Mouse (Mus musculus): ENCODE measurements around the gene Brd4. TPM values are rescaled to one million over a fixed set of nuclear protein-coding genes. Genes with fewer than 3 reads are reported as not detected.

The Brd4 gene
- polyA plus RNA-seq, 1 experiment from 2014 or later, result 28.6 TPM

DNA sequence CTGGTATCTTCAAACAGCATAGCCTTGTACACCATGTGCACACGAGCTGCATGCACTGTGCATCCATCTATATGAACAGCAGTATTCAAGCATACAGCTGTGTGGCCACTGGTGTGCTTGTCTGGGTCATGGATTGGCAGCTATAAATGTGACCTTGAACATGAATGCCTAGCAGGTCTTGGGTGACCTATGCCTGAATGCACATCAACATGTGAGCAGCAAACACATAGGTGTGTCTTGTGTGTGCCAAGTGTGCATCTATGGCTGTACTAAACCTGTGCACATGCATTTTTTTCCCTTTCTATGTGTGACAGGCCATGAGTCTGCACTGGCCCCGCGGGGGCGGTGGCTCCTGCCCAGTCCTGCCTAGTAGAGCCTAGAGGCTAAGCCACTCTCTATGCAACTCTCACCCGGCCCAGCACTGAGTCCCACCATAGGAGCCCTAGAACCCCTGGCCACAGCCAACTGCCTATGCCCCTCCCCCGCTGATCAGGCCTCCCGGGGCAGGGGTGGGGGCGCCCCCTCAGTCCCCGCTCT is 119.2 kb downstream of the Brd4 start:
- Histone ChIP-seq H3K27ac (replicated peaks) (peak overlapping the region; percentile 78), H3K4me3 (ENCODE audit: low read depth, low read length) (peak overlapping the region; percentile 63), H3K36me3 (ENCODE audit: control insufficient read depth, insufficient read depth, low read length) (no peaks in the 10 kb centered on the region), H3K4me2 (replicated peaks; ENCODE audit: low read depth) (peak overlapping the region; percentile 95), H3K27me3 (ENCODE audit: control insufficient read depth, insufficient read depth, low read length) (no peaks in the 10 kb centered on the region), H3K9me3 (ENCODE audit: control insufficient read depth, low read length) (no peaks in the 10 kb centered on the region), H3K4me1 (replicated peaks; ENCODE audit: control insufficient read depth, insufficient read depth) (peaks cover 6% of the 10 kb centered on the region; the same call in 1 of the 2 replicates), H3K9ac (ENCODE audit: low read length) (peak overlapping the region; percentile 68)
- no peak for TF ChIP-seq EP300 (optimal IDR thresholded peaks at IDR 0.05)
- no peak for TF ChIP-seq CTCF (IDR thresholded peaks at IDR 0.05; ENCODE audit: low read depth)
- ATAC-seq (ENCODE audit: low FRiP score, low TSS enrichment) (peak; percentile 11; the same call in 1 of the 2 replicates), DNase-seq (ENCODE audit: low spot score) (peak; percentile 37)
- 9% methylated on average over 9 of the region's 9 CpGs for WGBS

DNA sequence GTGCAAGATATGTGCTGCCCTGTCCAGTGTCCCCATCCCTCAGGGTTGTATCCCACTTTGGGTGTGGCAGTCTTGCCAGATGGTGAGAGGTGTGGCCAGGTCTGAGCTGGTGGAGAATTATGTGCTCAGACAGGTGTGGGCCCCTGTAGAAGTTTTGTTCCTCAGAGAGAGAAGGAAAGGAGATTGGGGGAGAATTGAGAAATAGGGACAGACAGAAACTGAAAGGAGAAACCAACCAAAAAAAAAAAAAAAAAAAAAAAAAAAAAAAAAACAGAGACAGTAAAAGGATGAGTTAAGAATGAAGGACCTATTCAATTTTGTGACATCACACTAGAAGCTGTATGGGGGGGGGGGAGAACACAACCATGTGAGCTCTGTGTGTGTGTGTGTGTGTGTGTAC is 119.7 kb downstream of the Brd4 start:
- Histone ChIP-seq H3K36me3 (ENCODE audit: control insufficient read depth, insufficient read depth, low read length) (no peaks in the 10 kb centered on the region), H3K27me3 (ENCODE audit: control insufficient read depth, insufficient read depth, low read length) (no peaks in the 10 kb centered on the region), H3K4me2 (replicated peaks; ENCODE audit: low read depth) (no peak overlapping the region), H3K9ac (ENCODE audit: low read length) (no peak overlapping the region), H3K9me3 (ENCODE audit: control insufficient read depth, low read length) (no peaks in the 10 kb centered on the region), H3K4me1 (replicated peaks; ENCODE audit: control insufficient read depth, insufficient read depth) (peaks cover 6% of the 10 kb centered on the region; the same call in 1 of the 2 replicates), H3K4me3 (ENCODE audit: low read depth, low read length) (no peak overlapping the region), H3K27ac (replicated peaks) (peak overlapping the region; percentile 63)
- no peak for TF ChIP-seq EP300 (optimal IDR thresholded peaks at IDR 0.05)
- no peak for TF ChIP-seq CTCF (IDR thresholded peaks at IDR 0.05; ENCODE audit: low read depth)
- DNase-seq (ENCODE audit: low spot score), result no peak
- no peak for ATAC-seq (ENCODE audit: low FRiP score, low TSS enrichment)

DNA sequence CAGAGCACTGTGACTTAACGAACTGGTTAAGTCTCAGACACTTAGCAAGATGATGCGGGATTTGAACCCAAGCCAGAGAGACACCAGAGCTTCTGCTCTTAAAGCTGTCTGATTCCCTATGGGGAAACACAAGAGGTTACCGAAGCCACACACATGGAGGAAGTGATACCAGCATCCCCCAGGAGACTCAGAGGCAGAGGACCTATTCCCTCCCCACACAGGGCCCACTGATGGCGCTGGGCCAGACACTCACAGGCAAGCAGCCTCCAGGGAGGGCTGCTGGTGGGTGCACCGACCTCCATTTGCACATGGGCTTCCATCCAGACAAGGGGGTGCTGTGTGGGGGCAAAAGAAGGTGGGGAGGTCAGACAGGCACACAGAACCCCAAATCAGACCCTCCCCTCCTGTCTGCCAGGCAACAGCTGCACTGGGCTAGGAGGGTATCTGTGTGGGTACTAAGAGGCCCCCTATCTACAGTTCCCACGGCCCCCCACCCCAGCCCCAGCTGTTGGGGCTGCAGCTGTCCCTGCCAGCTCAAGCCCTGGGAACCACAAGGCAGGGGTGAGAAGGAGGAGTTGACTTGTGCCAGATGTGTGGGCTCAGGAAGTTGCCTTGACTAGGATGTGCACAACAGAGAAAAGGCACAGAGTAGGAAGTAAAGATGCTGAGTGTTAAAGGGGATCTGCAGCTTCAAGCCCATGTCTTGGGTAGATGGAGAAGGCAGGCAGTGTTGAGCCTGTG is 120.4 kb downstream of the Brd4 start:
- TF ChIP-seq CTCF (IDR thresholded peaks at IDR 0.05; ENCODE audit: low read depth) (no peak), EP300 (optimal IDR thresholded peaks at IDR 0.05) (no peak)
- DNase-seq (ENCODE audit: low spot score) (no peak), ATAC-seq (ENCODE audit: low FRiP score, low TSS enrichment) (no peak)
- Histone ChIP-seq H3K4me1 (replicated peaks; ENCODE audit: control insufficient read depth, insufficient read depth) (peaks cover 4% of the 10 kb centered on the region; the same call in 1 of the 2 replicates), H3K4me2 (replicated peaks; ENCODE audit: low read depth) (no peak overlapping the region), H3K27ac (replicated peaks) (peak overlapping the region; percentile 63), H3K9ac (ENCODE audit: low read length) (no peak overlapping the region), H3K4me3 (ENCODE audit: low read depth, low read length) (no peak overlapping the region), H3K27me3 (ENCODE audit: control insufficient read depth, insufficient read depth, low read length) (no peaks in the 10 kb centered on the region), H3K9me3 (ENCODE audit: control insufficient read depth, low read length) (no peaks in the 10 kb centered on the region), H3K36me3 (ENCODE audit: control insufficient read depth, insufficient read depth, low read length) (no peaks in the 10 kb centered on the region)
- WGBS, result 43% methylated on average over 6 of the region's 6 CpGs

GRCm38 (mm10) chr17:32162112-32162850 is 122.2 kb downstream of the Brd4 start:
- ATAC-seq (ENCODE audit: low FRiP score, low TSS enrichment), result peak; percentile 87
- peak; percentile 94 for DNase-seq (ENCODE audit: low spot score)
- H3K4me1 ChIP-seq (replicated peaks; ENCODE audit: control insufficient read depth, insufficient read depth), result peaks cover 4% of the 10 kb centered on the region; the same call in 1 of the 2 replicates

DNA sequence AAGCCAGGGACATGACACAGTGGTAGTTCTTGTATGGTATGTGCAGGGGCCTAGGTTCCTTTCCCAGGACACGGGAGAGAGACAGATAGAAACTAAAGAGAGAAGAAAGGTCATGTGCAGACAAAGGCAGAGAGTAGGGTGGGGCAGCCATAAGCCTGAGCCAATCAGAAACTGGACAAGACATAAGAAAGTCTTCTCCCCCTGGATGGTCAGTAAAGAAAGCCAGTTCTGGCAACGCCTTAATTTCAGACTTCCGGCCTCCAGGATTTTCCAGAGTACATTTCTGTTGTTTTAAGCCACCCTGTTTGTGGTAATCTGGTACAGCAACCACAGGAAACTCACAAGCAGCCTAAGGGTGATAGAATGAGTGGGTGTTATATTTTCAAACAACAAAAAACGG is 123.6 kb downstream of the Brd4 start:
- no peaks in the 10 kb centered on the region for H3K9me3 ChIP-seq (ENCODE audit: control insufficient read depth, low read length)
- no peak overlapping the region for H3K27ac ChIP-seq (replicated peaks)
- H3K9ac ChIP-seq (ENCODE audit: low read length), result no peak overlapping the region
- H3K4me2 ChIP-seq (replicated peaks; ENCODE audit: low read depth), result no peak overlapping the region
- H3K36me3 ChIP-seq (ENCODE audit: control insufficient read depth, insufficient read depth, low read length), result no peaks in the 10 kb centered on the region
- DNase-seq (ENCODE audit: low spot score) (no peak), ATAC-seq (ENCODE audit: low FRiP score, low TSS enrichment) (no peak)
- no peak overlapping the region for H3K4me3 ChIP-seq (ENCODE audit: low read depth, low read length)
- H3K27me3 ChIP-seq (ENCODE audit: control insufficient read depth, insufficient read depth, low read length), result no peaks in the 10 kb centered on the region
- no peak for TF ChIP-seq CTCF (IDR thresholded peaks at IDR 0.05; ENCODE audit: low read depth)
- no peak for TF ChIP-seq EP300 (optimal IDR thresholded peaks at IDR 0.05)
- peaks cover 4% of the 10 kb centered on the region; the same call in 1 of the 2 replicates for H3K4me1 ChIP-seq (replicated peaks; ENCODE audit: control insufficient read depth, insufficient read depth)
- WGBS, result 51% methylated on average over 4 of the region's 4 CpGs

More at GRCm38 (mm10) chr17:32162112-32162850, 122.2 kb downstream of the Brd4 start:
- Histone ChIP-seq H3K27ac (replicated peaks) (peak overlapping the region; percentile 85), H3K36me3 (ENCODE audit: control insufficient read depth, insufficient read depth, low read length) (no peaks in the 10 kb centered on the region), H3K9me3 (ENCODE audit: control insufficient read depth, low read length) (no peaks in the 10 kb centered on the region), H3K4me3 (ENCODE audit: low read depth, low read length) (peak overlapping the region; percentile 48), H3K27me3 (ENCODE audit: control insufficient read depth, insufficient read depth, low read length) (no peaks in the 10 kb centered on the region), H3K9ac (ENCODE audit: low read length) (peak overlapping the region; percentile 54), H3K4me2 (replicated peaks; ENCODE audit: low read depth) (peak overlapping the region; percentile 82)
- TF ChIP-seq CTCF (IDR thresholded peaks at IDR 0.05; ENCODE audit: low read depth), result peak; percentile 84
- peak; percentile 67 for TF ChIP-seq EP300 (optimal IDR thresholded peaks at IDR 0.05)
- WGBS, result 2% methylated on average over 57 of the region's 58 CpGs
